Mouse (Mus musculus) retina, postnatal 1 day (tissue): ENCODE measurements around the gene Mcm9.

ENCODE experiments used
- DNase-seq: peaks from one replicate; pipeline ENCODE4 v3.0.0-alpha.2; 2012

The Mcm9 gene

GRCm38 (mm10) chr10:53580137-53580536, 50.1 kb downstream of the Mcm9 start:
- DNase-seq = peak; percentile 31

- DNase-seq = peak; percentile 6
These were observed 61.7 kb downstream of the Mcm9 start for GRCm38 (mm10) chr10:53568531-53568930.

- DNase-seq = no peak
These were observed 64.7 kb downstream of the Mcm9 start for GRCm38 (mm10) chr10:53565538-53565937.

GRCm38 (mm10) chr10:53562001-53562400, 68.2 kb downstream of the Mcm9 start:
- no peak for DNase-seq

- no peak for DNase-seq
These were observed 92.6 kb downstream of the Mcm9 start for GRCm38 (mm10) chr10:53537596-53537995.

DNA sequence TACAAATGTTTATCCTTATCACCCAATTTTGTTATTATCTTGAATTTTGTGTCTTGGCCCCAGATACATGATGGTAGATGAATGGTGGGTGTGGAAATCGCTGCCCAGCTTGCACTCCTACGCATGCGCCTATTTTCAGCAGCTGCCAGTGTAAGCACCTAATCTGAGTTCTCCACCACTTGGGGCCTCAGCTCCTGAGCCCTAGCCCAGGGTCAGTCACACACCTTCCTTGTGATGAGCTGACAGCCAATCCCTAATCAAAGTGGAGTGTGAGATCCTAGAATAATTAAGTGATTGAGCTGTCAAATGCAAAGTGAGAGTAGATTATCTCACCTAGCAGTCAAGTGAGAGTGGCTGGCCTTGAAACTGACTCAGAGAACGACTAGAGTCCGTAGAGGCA, 97.9 kb downstream of the Mcm9 start:
- peak; percentile 9 for DNase-seq

DNA sequence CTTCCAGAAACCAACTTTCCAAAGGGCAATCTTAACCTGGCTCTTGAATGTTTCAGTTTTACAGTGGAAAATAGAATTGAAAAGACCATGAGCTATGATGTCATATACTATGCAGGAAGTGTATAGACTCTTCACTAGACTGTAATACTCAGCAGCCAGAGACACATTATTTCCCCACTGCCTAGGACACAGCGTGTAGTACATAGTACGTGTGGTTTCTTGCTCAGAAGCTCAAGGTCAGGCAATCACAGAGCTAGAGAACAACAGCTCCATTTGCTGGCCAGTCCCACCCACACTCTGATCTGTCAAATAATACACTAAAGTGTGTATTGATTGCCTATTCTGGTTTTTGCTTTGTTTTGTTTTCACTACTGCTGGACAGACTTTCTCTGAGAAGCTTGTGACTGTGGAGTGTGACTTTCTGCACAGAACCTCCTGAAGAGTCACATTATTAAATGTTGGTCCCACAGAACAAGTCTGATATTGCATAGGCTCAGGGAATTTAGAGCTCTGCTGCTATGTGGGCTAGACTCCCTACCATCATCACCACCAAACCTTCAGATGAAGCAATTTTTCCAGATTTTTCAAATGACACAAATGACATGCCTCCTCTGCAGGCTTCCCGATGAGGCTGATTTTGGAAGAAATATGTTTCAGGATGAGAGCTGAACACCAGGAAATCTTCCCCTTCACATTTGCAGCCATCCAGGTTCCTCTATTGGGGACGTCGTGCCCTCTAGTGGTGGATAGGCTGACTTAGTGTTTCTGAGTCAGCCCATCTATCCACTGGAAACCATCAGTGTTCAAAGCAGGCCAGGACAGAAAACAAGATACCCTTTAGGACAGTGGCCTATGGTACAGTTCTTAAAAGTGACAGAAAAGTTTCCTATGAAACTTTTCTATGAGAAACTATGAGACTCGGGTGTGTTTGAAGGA, 102.1 kb downstream of the Mcm9 start:
- peak; percentile 70 for DNase-seq

GRCm38 (mm10) chr10:53527344-53527743, 102.9 kb downstream of the Mcm9 start:
- DNase-seq = no peak

- DNase-seq = no peak
These were observed 103.9 kb downstream of the Mcm9 start for GRCm38 (mm10) chr10:53526350-53526749.

DNA sequence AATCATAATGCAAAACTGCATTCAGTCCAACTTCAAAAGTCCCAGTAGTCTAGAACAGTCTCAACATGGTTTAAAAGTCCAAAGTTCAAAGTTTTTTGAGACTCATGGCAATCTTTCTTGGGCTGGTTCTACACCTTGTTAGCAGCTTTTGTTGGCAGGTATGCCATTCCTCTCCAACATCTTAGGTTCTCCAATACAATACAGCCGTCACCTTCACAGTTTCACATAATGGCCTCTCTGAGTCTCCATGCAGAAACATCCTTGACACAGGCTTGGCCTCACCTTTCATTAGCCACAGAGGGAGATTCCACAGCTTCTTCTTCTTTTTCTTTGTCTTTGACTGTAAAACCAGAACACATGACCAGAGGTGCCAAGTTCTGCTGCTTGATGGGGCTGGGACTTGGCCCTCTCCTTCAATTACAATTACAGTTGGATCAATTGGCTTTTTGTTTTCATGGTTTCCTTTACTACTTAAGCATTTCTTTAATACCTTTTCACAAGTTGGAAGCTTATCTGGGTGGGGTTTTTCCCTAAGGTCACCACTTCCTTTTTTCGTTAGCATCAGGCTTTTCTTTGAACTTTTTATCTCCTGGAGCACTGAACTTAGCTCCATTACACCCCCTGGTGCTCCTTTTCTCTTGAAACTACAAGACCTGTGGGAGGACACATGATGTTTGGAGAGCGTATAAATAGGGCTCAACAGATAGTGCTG, 104.8 kb downstream of the Mcm9 start:
- no peak for DNase-seq

GRCm38 (mm10) chr10:53519068-53519954, 110.9 kb downstream of the Mcm9 start:
- DNase-seq = peak; percentile 18

GRCm38 (mm10) chr10:53518599-53518913, 111.7 kb downstream of the Mcm9 start:
- DNase-seq = peak; percentile 39

GRCm38 (mm10) chr10:53517770-53518598, 112.3 kb downstream of the Mcm9 start:
- DNase-seq = peak; percentile 14

- DNase-seq = no peak
These were observed 117.7 kb downstream of the Mcm9 start for GRCm38 (mm10) chr10:53512491-53512890.

- DNase-seq = peak; percentile 75
These were observed 121.0 kb downstream of the Mcm9 start for GRCm38 (mm10) chr10:53509158-53509773.

GRCm38 (mm10) chr10:53508676-53509075, 121.6 kb downstream of the Mcm9 start:
- DNase-seq = no peak

GRCm38 (mm10) chr10:53505526-53505925, 124.7 kb downstream of the Mcm9 start:
- DNase-seq = no peak

- DNase-seq = peak; percentile 59
These were observed 125.2 kb downstream of the Mcm9 start for GRCm38 (mm10) chr10:53505069-53505468.

DNA sequence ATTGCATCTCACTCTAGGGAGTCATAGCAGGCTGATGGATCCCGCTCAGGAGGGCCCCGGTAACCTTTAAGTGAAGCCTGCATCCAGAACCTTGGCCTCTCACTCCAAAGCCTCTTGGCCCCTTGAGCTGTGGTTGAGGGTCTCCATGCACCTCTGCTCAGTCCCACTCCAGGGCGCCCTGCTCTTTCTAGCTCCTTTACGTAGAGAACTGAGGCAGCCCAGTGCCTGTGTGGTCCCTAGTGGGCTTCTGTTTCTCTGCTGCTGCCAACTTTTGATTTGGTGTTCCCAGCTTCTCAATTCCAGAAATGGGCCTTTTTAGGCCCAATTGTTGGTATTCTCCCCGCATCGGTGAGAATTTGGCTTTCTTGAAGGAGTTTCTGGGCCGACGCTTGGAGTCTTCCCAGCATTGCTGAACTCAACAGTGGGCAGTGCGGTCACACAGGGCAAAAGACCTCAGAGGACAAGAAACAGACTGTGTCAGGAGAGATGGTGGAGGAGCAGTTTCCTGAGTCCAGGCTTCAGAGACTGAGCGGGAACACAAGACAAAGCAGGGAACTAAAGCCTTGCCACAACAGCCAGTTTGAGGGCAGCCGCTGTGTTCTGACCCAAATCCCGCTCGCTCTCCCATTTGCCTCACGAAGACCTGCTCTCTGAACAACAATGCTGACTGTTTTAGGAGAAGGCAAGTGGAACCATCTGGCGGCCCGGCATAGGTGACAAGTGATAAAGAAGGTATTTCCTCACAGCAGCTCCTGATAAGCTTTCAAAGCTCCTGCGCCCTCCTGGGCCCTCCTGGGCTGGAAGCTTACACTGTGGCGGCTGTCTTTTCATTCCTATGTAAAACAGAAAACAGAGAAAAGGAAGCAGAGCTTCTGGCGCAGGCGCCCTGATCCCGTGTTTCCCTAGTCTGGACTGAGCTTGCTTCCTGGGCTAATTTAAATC, 127.1 kb downstream of the Mcm9 start:
- DNase-seq = peak; percentile 57

GRCm38 (mm10) chr10:53502471-53502870, 127.8 kb downstream of the Mcm9 start:
- no peak for DNase-seq
